Mouse (Mus musculus) MEL (cell line): ENCODE measurements around the gene Urb2. TPM values are rescaled to one million over a fixed set of nuclear protein-coding genes. Genes with fewer than 3 reads are reported as not detected.

ENCODE experiments used
- DNase-seq: peaks from one replicate; pipeline ENCODE4 v3.0.0; 2011; ENCODE audit warnings: low read depth, low spot score
- H3K27ac ChIP-seq: 2 replicates; pipeline ENCODE4 v1.5.1; 2012; ENCODE audit warnings: low read depth, mild to moderate bottlenecking, control low read depth, low read length, moderate library complexity; ENCODE audit not compliant: control insufficient read depth
- H3K27me3 ChIP-seq, 2 experiments: fragments of 150-350 bp in 1 of 2; sonication (generic) in 1 of 2; 2 replicates each; pipeline ENCODE4 v1.6.1; 2012; ENCODE audit warnings: low read length in 2 of 2, mild to moderate bottlenecking in 2 of 2, improper control_type of control experiment in 1 of 2, moderate library complexity in 1 of 2; ENCODE audit not compliant: insufficient read depth in 2 of 2, control insufficient read depth in 1 of 2
- H3K36me3 ChIP-seq, 2 experiments: 2 replicates each; pipeline ENCODE4 v1.6.1; 2012 to 2014; ENCODE audit warnings: low read length in 2 of 2, improper control_type of control experiment in 1 of 2, inconsistent platforms in 1 of 2, mild to moderate bottlenecking in 1 of 2; ENCODE audit not compliant: insufficient read depth in 2 of 2, control insufficient read depth in 1 of 2
- H3K4me1 ChIP-seq, 2 experiments: fragments of 150-350 bp in 1 of 2; sonication (generic) in 1 of 2; 2 replicates each; pipeline ENCODE4 v1.6.1; 2012; ENCODE audit warnings: low read length in 2 of 2, improper control_type of control experiment in 1 of 2, mild to moderate bottlenecking in 1 of 2; ENCODE audit not compliant: insufficient read depth in 2 of 2, control insufficient read depth in 1 of 2
- H3K4me3 ChIP-seq, 2 experiments: fragments of 150-350 bp in 1 of 2; sonication (generic) in 1 of 2; 2 replicates each; pipeline ENCODE4 v1.5.1; 2012; ENCODE audit warnings: low read depth in 2 of 2, low read length in 2 of 2, mild to moderate bottlenecking in 2 of 2, moderate library complexity in 2 of 2, control low read depth in 1 of 2, improper control_type of control experiment in 1 of 2; ENCODE audit not compliant: control insufficient read depth in 1 of 2, insufficient read depth in 1 of 2
- H3K79me2 ChIP-seq: 2 replicates; pipeline ENCODE4 v1.6.1; 2012; ENCODE audit warnings: mild to moderate bottlenecking, low read length, moderate library complexity; ENCODE audit not compliant: control insufficient read depth, poor library complexity, insufficient read depth
- H3K9ac ChIP-seq: 2 replicates; pipeline ENCODE4 v1.6.1; 2012; ENCODE audit warnings: low read depth, mild to moderate bottlenecking, control low read depth, low read length, moderate library complexity; ENCODE audit not compliant: control insufficient read depth, poor library complexity, severe bottlenecking
- H3K9me3 ChIP-seq: fragments of 150-350 bp; sonication (generic); replicated peaks from 2 replicates; pipeline ENCODE4 v1.6.1; 2012; ENCODE audit warnings: mild to moderate bottlenecking, low read length, improper control_type of control experiment, moderate library complexity; ENCODE audit not compliant: insufficient read depth
- CHD1 ChIP-seq: IDR thresholded peaks from 2 replicates; pipeline ENCODE4 v1.6.1; 2012; ENCODE audit warnings: low read depth, mild to moderate bottlenecking, inconsistent platforms, low read length, improper control_type of control experiment
- ELF1 ChIP-seq: IDR thresholded peaks from 2 replicates; pipeline ENCODE4 v1.6.1; 2014; ENCODE audit warnings: low read depth, mild to moderate bottlenecking, inconsistent platforms, low read length, improper control_type of control experiment, moderate library complexity
- EP300 ChIP-seq, 2 experiments: IDR thresholded peaks; 2 replicates each; pipeline ENCODE4 v1.6.1; 2011; ENCODE audit warnings: improper control_type of control experiment in 2 of 2, low read length in 2 of 2, low read depth in 1 of 2, mild to moderate bottlenecking in 1 of 2
- GATA1 ChIP-seq: IDR thresholded peaks from 2 replicates; pipeline ENCODE4 v1.6.1; 2011; ENCODE audit warnings: low read depth, low read length, improper control_type of control experiment
- HCFC1 ChIP-seq: IDR thresholded peaks from 2 replicates; pipeline ENCODE4 v1.6.1; 2012; ENCODE audit warnings: low read depth, mild to moderate bottlenecking, inconsistent platforms, low read length, improper control_type of control experiment, moderate library complexity
- KAT2A ChIP-seq: conservative IDR thresholded peaks from 2 replicates; pipeline ENCODE4 v1.6.1; 2012; ENCODE audit warnings: low read depth, low read length, improper control_type of control experiment, inconsistent platforms
- MAFK ChIP-seq: IDR thresholded peaks from 2 replicates; pipeline ENCODE4 v1.6.1; 2011; ENCODE audit warnings: low read depth, mild to moderate bottlenecking, low read length, improper control_type of control experiment, borderline replicate concordance
- MXI1 ChIP-seq: IDR thresholded peaks from 2 replicates; pipeline ENCODE4 v1.6.1; 2011; ENCODE audit warnings: mild to moderate bottlenecking, low read depth, low read length, improper control_type of control experiment
- MYC ChIP-seq: IDR thresholded peaks from 2 replicates; pipeline ENCODE4 v1.6.1; 2011; ENCODE audit warnings: low read depth, mild to moderate bottlenecking, low read length, improper control_type of control experiment, moderate library complexity
- NELFE ChIP-seq: IDR thresholded peaks from 2 replicates; pipeline ENCODE4 v1.6.1; 2011; ENCODE audit warnings: low read depth, low read length, improper control_type of control experiment
- POLR2A ChIP-seq, 2 experiments: IDR thresholded peaks; 2 replicates each; pipeline ENCODE4 v1.6.1; 2011 to 2012; ENCODE audit warnings: low read length in 2 of 2, mild to moderate bottlenecking in 2 of 2, control low read depth in 1 of 2, improper control_type of control experiment in 1 of 2, low read depth in 1 of 2, moderate library complexity in 1 of 2; ENCODE audit not compliant: control insufficient read depth in 1 of 2, insufficient read depth in 1 of 2, poor library complexity in 1 of 2
- POLR2AphosphoS2 ChIP-seq: IDR thresholded peaks from 2 replicates; pipeline ENCODE4 v1.6.1; 2011; ENCODE audit warnings: low read length, improper control_type of control experiment
- POLR2AphosphoS5 ChIP-seq: IDR thresholded peaks from 2 replicates; pipeline ENCODE4 v1.6.1; 2012; ENCODE audit warnings: low read depth, borderline replicate concordance, mild to moderate bottlenecking, inconsistent platforms, low read length, moderate library complexity, mixed read lengths
- RCOR1 ChIP-seq: IDR thresholded peaks from 2 replicates; pipeline ENCODE4 v1.6.1; 2012; ENCODE audit warnings: low read depth, mild to moderate bottlenecking, inconsistent platforms, low read length, improper control_type of control experiment
- SMC3 ChIP-seq: IDR thresholded peaks from 2 replicates; pipeline ENCODE4 v1.6.1; 2011; ENCODE audit warnings: low read depth, low read length, improper control_type of control experiment
- TAL1 ChIP-seq: IDR thresholded peaks from 2 replicates; pipeline ENCODE4 v1.6.1; 2012; ENCODE audit warnings: mild to moderate bottlenecking, inconsistent platforms, low read length, moderate library complexity, mixed read lengths
- TBP ChIP-seq: IDR thresholded peaks from 2 replicates; pipeline ENCODE4 v1.8.0; 2011; ENCODE audit warnings: low read depth, low read length, improper control_type of control experiment
- USF1 ChIP-seq: IDR thresholded peaks from 2 replicates; pipeline ENCODE4 v1.6.1; 2014; ENCODE audit warnings: low read depth, mild to moderate bottlenecking, inconsistent platforms, low read length, improper control_type of control experiment, moderate library complexity
- ZC3H11A ChIP-seq: IDR thresholded peaks from 2 replicates; pipeline ENCODE4 v1.6.1; 2012; ENCODE audit warnings: low read depth, mild to moderate bottlenecking, inconsistent platforms, low read length, improper control_type of control experiment
- ZKSCAN1 ChIP-seq: IDR thresholded peaks from 2 replicates; pipeline ENCODE4 v1.6.1; 2012; ENCODE audit warnings: low read depth, mild to moderate bottlenecking, inconsistent platforms, low read length, improper control_type of control experiment, moderate library complexity
- ZNF384 ChIP-seq: IDR thresholded peaks from 2 replicates; pipeline ENCODE4 v1.6.1; 2012; ENCODE audit warnings: low read depth, mild to moderate bottlenecking, inconsistent platforms, low read length, improper control_type of control experiment
- polyA plus RNA-seq, 2 experiments: library from polyadenylated mRNA; stranded (reverse) in 1 of 2; unstranded in 1 of 2; fragments of >175 nt in 1 of 2; fragments of >200 nt in 1 of 2; gene quantifications; 2 replicates each; pipeline versions ENCODE4 v1.2.1 to v1.2.4; 2012; ENCODE audit warnings: low replicate concordance in 2 of 2, low read depth in 1 of 2; ENCODE audit not compliant: insufficient read length in 2 of 2, insufficient read depth in 1 of 2, missing spikeins in 1 of 2
- total RNA-seq: library from RNA; depleted of rRNA; stranded (reverse); fragments of 300-350 nt; gene quantifications from 2 replicates; pipeline ENCODE4 v1.2.3, GENCODE M21; 2012

Urb2 gene
- total and polyA plus RNA-seq, 3 experiments: 31.6 to 82.4 (median 39.7) TPM

DNA sequence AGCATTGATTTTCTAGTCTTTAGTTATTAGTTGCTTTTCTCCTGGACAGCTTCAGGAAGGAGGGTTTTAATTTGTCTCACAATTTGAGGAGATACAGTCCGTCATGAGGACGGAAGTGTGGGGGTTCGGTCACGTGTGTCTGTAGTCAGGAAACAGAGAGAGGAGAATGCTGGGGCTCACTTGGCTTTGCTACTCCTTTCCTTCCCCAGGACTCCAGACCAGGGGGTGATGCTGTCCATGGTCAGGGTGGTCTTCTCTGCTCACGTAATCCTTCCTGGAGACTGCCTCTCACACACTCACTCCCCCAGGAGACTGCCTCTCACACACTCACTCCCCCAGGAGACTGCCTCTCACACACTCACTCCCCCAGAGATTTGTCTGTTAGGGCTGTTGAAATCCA is 23.1 kb downstream of the Urb2 start:
- no peak for TF ChIP-seq RCOR1
- TF ChIP-seq GATA1: no peak
- no peak for TF ChIP-seq SMC3
- H3K9me3 ChIP-seq: no peaks in the 10 kb centered on the region
- no peaks in the 10 kb centered on the region for H3K79me2 ChIP-seq
- H3K4me3 ChIP-seq: no peak overlapping the region
- no peaks in the 10 kb centered on the region for H3K27me3 ChIP-seq
- no peak overlapping the region for H3K27ac ChIP-seq
- peaks cover 0 to 31% of the 10 kb centered on the region in 2 experiments; a peak in 2 of 4 replicates for H3K36me3 ChIP-seq
- H3K4me1 ChIP-seq: no peaks in the 10 kb centered on the region
- no peak for DNase-seq
- no peak overlapping the region for H3K9ac ChIP-seq

DNA sequence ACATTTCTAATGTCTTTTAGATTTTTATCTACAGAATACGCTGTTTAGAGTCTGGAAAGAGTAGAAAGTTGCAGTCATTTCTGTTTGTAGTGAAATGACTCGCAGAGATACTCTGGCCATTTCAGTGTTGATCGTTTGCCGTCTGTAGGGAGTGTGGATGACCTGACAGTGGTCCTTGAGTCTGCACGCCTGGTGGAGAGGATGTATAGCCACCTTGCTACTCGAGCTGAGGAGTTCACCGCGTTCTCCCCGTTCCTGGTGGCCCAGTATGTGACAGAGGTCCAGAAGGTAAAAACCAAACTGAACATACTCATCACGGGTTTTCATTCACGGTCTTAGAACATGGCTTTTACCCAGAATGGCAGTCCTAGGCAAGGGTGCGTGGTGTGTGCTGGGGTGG is 23.6 kb downstream of the Urb2 start:
- peaks cover 0 to 26% of the 10 kb centered on the region in 2 experiments; a peak in 2 of 4 replicates for H3K36me3 ChIP-seq
- no peaks in the 10 kb centered on the region for H3K9me3 ChIP-seq
- TF ChIP-seq ELF1 (no peak), KAT2A (no peak), MYC (no peak), CHD1 (no peak), EP300 (IDR thresholded peaks at IDR 0.05; ENCODE audit: low read depth in 1 of 2, low read length in 2 of 2) (no peak), USF1 (no peak), TBP (no peak), ZC3H11A (no peak), GATA1 (no peak)
- TF ChIP-seq, all 39 proteins: peak for 0
- DNase-seq: no peak
- H3K27ac ChIP-seq: no peak overlapping the region
- no peaks in the 10 kb centered on the region for H3K4me1 ChIP-seq
- no peaks in the 10 kb centered on the region for H3K27me3 ChIP-seq
- H3K9ac ChIP-seq: no peak overlapping the region
- no peak overlapping the region for H3K4me3 ChIP-seq
- no peaks in the 10 kb centered on the region for H3K79me2 ChIP-seq

DNA sequence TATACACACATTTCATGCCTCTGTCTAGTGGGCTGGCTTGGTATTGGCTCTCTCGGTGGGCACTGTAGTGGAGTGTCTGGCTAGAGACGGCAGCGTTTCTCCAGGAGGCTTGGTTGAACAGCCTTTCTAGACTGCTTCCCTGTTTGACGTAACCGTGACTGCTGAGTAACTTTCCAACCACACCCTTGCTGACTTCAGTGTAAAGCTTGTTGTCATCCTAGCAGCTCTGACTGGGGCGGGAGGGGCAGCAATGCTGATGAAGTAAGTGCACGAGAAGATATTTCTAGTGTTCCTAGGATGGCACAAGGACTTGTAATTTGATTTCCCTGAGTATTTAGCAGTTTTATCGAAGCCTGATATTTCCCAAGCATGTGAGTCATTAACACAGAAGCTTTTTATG is 24.5 kb downstream of the Urb2 start:
- H3K4me3 ChIP-seq: no peak overlapping the region
- H3K4me1 ChIP-seq: no peaks in the 10 kb centered on the region
- no peak overlapping the region for H3K9ac ChIP-seq
- H3K27ac ChIP-seq: no peak overlapping the region
- no peak for TF ChIP-seq TAL1
- no peak for TF ChIP-seq ZKSCAN1
- TF ChIP-seq MAFK: no peak
- no peak for TF ChIP-seq ELF1
- TF ChIP-seq MXI1: no peak
- no peak for TF ChIP-seq ZNF384
- TF ChIP-seq POLR2A (IDR thresholded peaks at IDR 0.05; ENCODE audit: control insufficient read depth in 1 of 2, insufficient read depth in 1 of 2, low read depth in 1 of 2, low read length in 2 of 2, poor library complexity in 1 of 2): no peak
- no peak for TF ChIP-seq HCFC1
- TF ChIP-seq POLR2AphosphoS5: no peak
- TF ChIP-seq RCOR1: no peak
- no peak for TF ChIP-seq CHD1
- no peak for TF ChIP-seq NELFE
- TF ChIP-seq POLR2AphosphoS2: no peak
- H3K36me3 ChIP-seq: peaks cover 0 to 22% of the 10 kb centered on the region in 2 experiments; a peak in 2 of 4 replicates
- no peaks in the 10 kb centered on the region for H3K27me3 ChIP-seq
- DNase-seq: no peak
- H3K79me2 ChIP-seq: no peaks in the 10 kb centered on the region
- no peaks in the 10 kb centered on the region for H3K9me3 ChIP-seq
